Comparison of ENCODE assay signal across 8 mouse cellular contexts in the genomic region with DNA sequence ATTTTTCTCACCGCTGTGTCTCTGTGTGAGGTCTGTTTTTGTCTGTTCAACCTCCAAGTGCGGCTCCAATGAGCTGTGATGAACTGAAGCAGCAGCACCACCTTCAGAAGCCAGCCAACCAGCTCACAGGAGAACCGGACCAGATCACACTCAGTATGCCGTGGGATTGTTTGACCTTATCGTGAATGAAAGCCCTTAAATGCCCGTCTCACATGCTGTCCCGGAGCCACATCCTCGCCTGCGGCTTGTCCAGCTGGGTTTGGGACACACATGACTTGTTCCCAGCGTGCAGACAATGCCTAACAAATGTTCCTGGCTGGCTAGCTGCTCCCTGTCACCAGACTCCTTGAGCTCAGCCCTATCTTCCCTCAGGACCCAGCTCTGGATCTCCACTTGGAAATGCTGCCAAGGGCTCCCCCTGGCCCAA. TPM values are rescaled to one million over a fixed set of nuclear protein-coding genes. Genes with fewer than 3 reads are reported as not detected.
DNase-seq lines count a peak whose midpoint lies in the region; ATAC-seq and TF ChIP-seq lines count a peak whose summit lies in the region.

No protein-coding gene starts in this region.

- 0 out of 2 replicates have a peak overlapping the region, but pooled peaks have one; percentile 5 for H3K4me2 ChIP-seq in heart, embryonic 16.5 days (ENCODE audit: low read depth, low read length)
- no peak overlapping the region for H3K4me2 ChIP-seq in stomach, postnatal 0 days (replicated peaks; ENCODE audit: low read depth)

- H3K27ac ChIP-seq in layer of hippocampus, adult 2 months, result peak overlapping the region; percentile 78
- H3K27ac ChIP-seq in cortical plate, adult 2 months (ENCODE audit: insufficient read depth, low read length), result peak overlapping the region; percentile 68; the same call in 1 of the 2 replicates
- peak overlapping the region; percentile 80 for H3K27ac ChIP-seq in heart, embryonic 16.5 days (ENCODE audit: low read length)
- H3K27ac ChIP-seq in stomach, postnatal 0 days (replicated peaks), result peak overlapping the region; percentile 46; the same call in 1 of the 2 replicates

- no peak overlapping the region for H3K4me3 ChIP-seq in layer of hippocampus, adult 2 months
- H3K4me3 ChIP-seq in cortical plate, adult 2 months (ENCODE audit: insufficient read depth, low read length), result no peak overlapping the region
- H3K4me3 ChIP-seq in heart, embryonic 16.5 days (ENCODE audit: low read length), result no peak overlapping the region
- no peak overlapping the region for H3K4me3 ChIP-seq in stomach, postnatal 0 days (ENCODE audit: low read depth, low read length)

- WGBS in heart, embryonic 16.5 days, result 40% methylated on average over 10 of the region's 10 CpGs
- WGBS in stomach, postnatal 0 days, result 39% methylated on average over 10 of the region's 10 CpGs

- no peak for DNase-seq in layer of hippocampus, adult 2 months (ENCODE audit: low spot score in 2 of 2)
- DNase-seq in layer of hippocampus, adult 11-12 months (ENCODE audit: low spot score), result no peak
- DNase-seq in kidney, postnatal 36 days, result peak; percentile 35 to 54
- DNase-seq in stomach, postnatal 0 days (ENCODE audit: low spot score), result no peak
- DNase-seq in left cerebral cortex, postnatal 14 days (ENCODE audit: low spot score in 2 of 2), result no peak
- no peak for DNase-seq in layer of hippocampus, adult 9-10 months (ENCODE audit: low spot score)

- no peak for TF ChIP-seq CTCF in layer of hippocampus, adult 2 months (conservative IDR thresholded peaks at IDR 0.05)
- no peak for TF ChIP-seq CTCF in cortical plate, adult 2 months (IDR thresholded peaks at IDR 0.05; ENCODE audit: extremely low read depth, insufficient read depth, low read length)
- 0 out of 2 replicates have a peak, but pooled peaks have one; percentile 13 for TF ChIP-seq CTCF in stomach, postnatal 0 days (IDR thresholded peaks at IDR 0.05; ENCODE audit: low read depth)

- TF ChIP-seq POLR2A in cortical plate, adult 2 months (IDR thresholded peaks at IDR 0.05; ENCODE audit: extremely low read depth, insufficient read depth, low read length), result no peak

- H3K9me3 ChIP-seq in heart, embryonic 16.5 days (replicated peaks; ENCODE audit: control insufficient read depth, low read length), result no peaks in the 10 kb centered on the region
- no peaks in the 10 kb centered on the region for H3K9me3 ChIP-seq in stomach, postnatal 0 days (ENCODE audit: control insufficient read depth, low read length)

- intact Hi-C loops in left cerebral cortex, postnatal 14 days (cut with DNase I), result no loop called here

- H3K9ac ChIP-seq in heart, embryonic 16.5 days (ENCODE audit: low read length), result peak overlapping the region; percentile 48
- H3K9ac ChIP-seq in stomach, postnatal 0 days (ENCODE audit: low read length), result no peak overlapping the region

- H3K36me3 ChIP-seq in heart, embryonic 16.5 days (ENCODE audit: control insufficient read depth, insufficient read depth), result no peaks in the 10 kb centered on the region
- no peaks in the 10 kb centered on the region for H3K36me3 ChIP-seq in stomach, postnatal 0 days (ENCODE audit: control insufficient read depth, insufficient read depth, low read length)

- H3K4me1 ChIP-seq in cortical plate, adult 2 months (ENCODE audit: control insufficient read depth, insufficient read depth, low read length), result peaks cover 5% of the 10 kb centered on the region; the same call in 1 of the 2 replicates
- H3K4me1 ChIP-seq in heart, embryonic 16.5 days (ENCODE audit: control insufficient read depth, insufficient read depth, low read length), result peaks cover 57% of the 10 kb centered on the region
- H3K4me1 ChIP-seq in stomach, postnatal 0 days (replicated peaks; ENCODE audit: control insufficient read depth, insufficient read depth), result peaks cover 10% of the 10 kb centered on the region

- no peak for TF ChIP-seq EP300 in stomach, postnatal 0 days (optimal IDR thresholded peaks at IDR 0.05)

- no peaks in the 10 kb centered on the region for H3K27me3 ChIP-seq in heart, embryonic 16.5 days (ENCODE audit: control insufficient read depth, insufficient read depth, low read length)
- no peaks in the 10 kb centered on the region for H3K27me3 ChIP-seq in stomach, postnatal 0 days (ENCODE audit: control insufficient read depth, insufficient read depth, low read length)

- peak; percentile 41; the same call in 1 of the 2 replicates for ATAC-seq in heart, embryonic 16.5 days (replicated peaks; ENCODE audit: extremely low read depth, insufficient read depth, low FRiP score)
- no peak for ATAC-seq in stomach, postnatal 0 days (ENCODE audit: low FRiP score, low TSS enrichment)

RNA-seq across cellular contexts. Expression of a gene that starts 47.7 kb away (rescaled TPM):
- total RNA-seq in layer of hippocampus, adult 2 months (2021), result 10 to 100 TPM; 26.5 to 28.1 TPM
- 53.3 and 53.6 TPM in 2 replicates for polyA plus RNA-seq in cortical plate, adult 2 months (2012; rRNA removed)
- polyA plus RNA-seq in heart, embryonic 16.5 days (2015; fragmentation: Nextera tagmentation; extraction: Ambion mirVana), result 3.6 and 3.9 TPM in 2 replicates
- polyA plus RNA-seq in stomach, postnatal 0 days (2015; fragmentation: Nextera tagmentation; extraction: Ambion mirVana), result 7.3 and 11.2 TPM in 2 replicates
- total RNA-seq in left cerebral cortex, postnatal 14 days (2021), result 10 to 100 TPM; 36.8 to 37.1 TPM

Comparison
In these comparisons a context has a peak if more than half of its experiments do, and no peak if none do; other contexts are left out.
1. DNase-seq: peak in kidney, postnatal 36 days (2 of 2); none in layer of hippocampus, adult 2 months (0 of 2), layer of hippocampus, adult 11-12 months (single experiment), stomach, postnatal 0 days (single experiment), left cerebral cortex, postnatal 14 days (0 of 2) and layer of hippocampus, adult 9-10 months (single experiment).
2. Peak in every context shown above with its lines, with median percentiles within 50 percentile points of each other: H3K27ac ChIP-seq.